Mouse (Mus musculus) neural tube, embryonic 14.5 days (tissue): ENCODE data around the gene Rabl2. TPM values are rescaled to one million over a fixed set of nuclear protein-coding genes. Genes with fewer than 3 reads are reported as not detected.

Source experiments
- ATAC-seq: fragments of 200-750 bp; cut with Nextera tagmentation; 2 replicates; pipeline ENCODE4 v1.8.0; 2017; ENCODE audit warnings: low read depth, mild to moderate bottlenecking, moderate TSS enrichment, moderate library complexity
- H3K27ac ChIP-seq: fragments of 300-500 bp; sonication (generic); 2 replicates; pipeline ENCODE4 v1.5.1; 2014; ENCODE audit warnings: low read depth, mild to moderate bottlenecking, control low read depth, low read length, moderate library complexity, mixed read lengths
- H3K27me3 ChIP-seq: fragments of 300-500 bp; sonication (generic); 2 replicates; pipeline ENCODE4 v1.6.1; 2014; ENCODE audit warnings: low read length; ENCODE audit not compliant: control insufficient read depth, insufficient read depth
- H3K36me3 ChIP-seq: fragments of 300-500 bp; sonication (generic); 2 replicates; pipeline ENCODE4 v1.6.1; 2014; ENCODE audit warnings: low read length, mixed read lengths; ENCODE audit not compliant: control insufficient read depth, insufficient read depth
- H3K4me1 ChIP-seq: fragments of 300-500 bp; sonication (generic); 2 replicates; pipeline ENCODE4 v1.6.1; 2014; ENCODE audit warnings: low read length; ENCODE audit not compliant: control insufficient read depth, insufficient read depth
- H3K4me2 ChIP-seq: fragments of 300-500 bp; sonication (generic); 2 replicates; pipeline ENCODE4 v1.6.1; 2014; ENCODE audit warnings: mild to moderate bottlenecking, low read depth, low read length, control low read depth
- H3K4me3 ChIP-seq: fragments of 300-500 bp; sonication (generic); 2 replicates; pipeline ENCODE4 v1.5.1; 2014; ENCODE audit warnings: low read depth, low read length, control low read depth, mixed read lengths
- H3K9ac ChIP-seq: fragments of 300-500 bp; sonication (generic); replicated peaks from 2 replicates; pipeline ENCODE4 v1.6.1; 2014; ENCODE audit warnings: low read depth, mild to moderate bottlenecking, control low read depth, low read length, mixed read lengths
- H3K9me3 ChIP-seq: fragments of 300-500 bp; sonication (generic); 2 replicates; pipeline ENCODE4 v1.6.1; 2016; ENCODE audit warnings: low read length; ENCODE audit not compliant: control insufficient read depth
- WGBS: fragments of 180-500 bp; shearing (Covaris S2); extraction: QIAGEN DNeasy Blood & Tissue Kit; methylation state at CpG from one replicate; pipeline ENCODE4 v1.1.7; 2014; 5-methylcytosine and 5-hydroxymethylcytosine counted together
- polyA plus RNA-seq: library from polyadenylated mRNA; unstranded; fragments of >200 nt; fragmentation: Nextera tagmentation; extraction: Ambion mirVana; gene quantifications from 2 replicates; pipeline ENCODE4 v1.2.1, GENCODE M21; 2014

Rabl2 gene
- polyA plus RNA-seq, 1 experiment from 2014 or later, result 99.6 TPM

DNA sequence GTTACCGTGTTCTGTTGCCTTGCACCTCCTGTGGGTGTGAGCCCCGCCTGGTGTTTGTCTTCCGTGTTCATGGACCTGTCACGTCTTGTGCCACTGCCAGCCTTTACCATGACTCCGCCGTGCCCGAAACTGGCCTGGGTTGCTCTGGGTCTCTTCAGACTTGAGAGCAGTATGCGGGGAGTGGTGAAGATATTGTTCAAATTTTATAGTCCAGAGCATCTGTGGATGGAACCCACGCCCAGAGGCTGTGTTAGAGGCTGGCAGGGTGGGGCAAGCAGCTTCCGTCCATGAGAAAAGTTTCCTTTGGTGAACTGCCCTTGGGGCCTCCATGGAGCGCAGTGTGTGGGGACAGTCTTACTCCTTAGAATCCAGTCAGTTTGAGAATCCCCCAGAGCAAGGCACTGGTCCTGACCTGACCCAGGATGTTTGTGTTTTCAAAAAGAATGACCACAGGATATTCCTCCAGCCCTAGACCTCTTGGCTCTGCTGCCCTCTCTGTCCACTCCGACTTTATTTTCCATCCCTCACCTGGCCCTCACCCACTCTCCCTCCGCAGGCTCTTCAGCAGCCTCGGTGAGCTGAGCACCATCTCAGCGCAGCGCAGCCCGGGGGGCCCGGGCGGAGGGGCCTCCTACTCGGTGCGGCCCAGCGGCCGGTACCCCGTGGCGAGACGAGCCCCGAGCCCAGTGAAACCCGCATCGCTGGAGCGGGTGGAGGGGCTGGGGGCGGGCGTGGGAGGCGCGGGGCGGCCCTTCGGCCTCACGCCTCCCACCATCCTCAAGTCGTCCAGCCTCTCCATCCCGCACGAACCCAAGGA, 34.3 kb downstream of the Rabl2 start:
- WGBS, result 20% methylated on average over 36 of the region's 40 CpGs
- Histone ChIP-seq H3K36me3 (peaks cover 8% of the 10 kb centered on the region; the same call in 1 of the 2 replicates), H3K4me1 (peaks cover 16% of the 10 kb centered on the region; the same call in 1 of the 2 replicates), H3K9me3 (no peaks in the 10 kb centered on the region), H3K27ac (no peak overlapping the region), H3K9ac (0 out of 2 replicates have a peak overlapping the region, but pooled peaks have one; percentile 11), H3K4me2 (peak overlapping the region; percentile 32; the same call in 1 of the 2 replicates), H3K4me3 (0 out of 2 replicates have a peak overlapping the region, but pooled peaks have one; percentile 4), H3K27me3 (peaks cover 22% of the 10 kb centered on the region)
- ATAC-seq, result no peak

DNA sequence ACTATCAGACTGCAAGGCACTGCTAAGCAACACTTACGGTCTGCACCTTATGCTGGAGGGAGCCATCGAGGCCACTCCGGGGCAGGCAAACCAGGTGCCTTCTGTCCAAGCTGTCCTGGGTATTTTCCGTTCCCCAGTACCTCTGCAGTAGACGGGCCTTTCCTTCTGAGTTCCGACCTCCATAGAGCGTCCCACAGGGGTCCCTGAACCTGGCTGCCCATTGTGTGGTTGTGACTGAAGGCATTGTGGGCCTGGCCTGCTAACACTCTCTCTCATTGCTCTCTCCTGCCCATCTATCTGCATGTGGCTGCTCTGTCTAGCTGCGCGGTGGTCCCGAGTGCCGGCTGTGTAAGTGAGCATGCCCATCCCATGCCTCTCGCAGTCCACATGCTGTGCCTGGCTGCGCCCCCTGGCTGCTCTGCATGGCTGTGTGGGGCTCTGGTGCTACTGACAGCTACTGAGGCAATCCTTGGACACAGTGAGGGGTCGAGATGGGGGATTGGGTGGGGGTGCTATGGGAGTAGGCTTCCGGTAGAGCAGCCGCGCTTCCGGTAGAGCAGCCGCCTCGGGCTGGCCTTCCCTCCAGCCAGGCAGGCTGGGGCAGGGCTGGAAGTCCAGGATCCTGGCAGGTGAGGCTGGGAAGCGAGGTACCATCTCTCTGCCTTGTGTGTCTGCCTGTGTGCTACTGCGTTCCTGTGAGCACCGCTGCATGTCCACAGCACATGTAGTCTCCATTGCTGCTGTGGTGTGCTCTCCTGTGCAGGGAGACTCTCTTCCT, 35.1 kb downstream of the Rabl2 start:
- Histone ChIP-seq H3K9me3 (no peaks in the 10 kb centered on the region), H3K4me2 (peak overlapping the region; percentile 32; the same call in 1 of the 2 replicates), H3K27me3 (peaks cover 22% of the 10 kb centered on the region), H3K4me1 (peaks cover 16% of the 10 kb centered on the region; the same call in 1 of the 2 replicates), H3K27ac (no peak overlapping the region), H3K4me3 (0 out of 2 replicates have a peak overlapping the region, but pooled peaks have one; percentile 4), H3K9ac (no peak overlapping the region), H3K36me3 (peaks cover 8% of the 10 kb centered on the region; the same call in 1 of the 2 replicates)
- ATAC-seq, result peak; percentile 83; the same call in 1 of the 2 replicates
- 24% methylated on average over 23 of the region's 23 CpGs for WGBS

DNA sequence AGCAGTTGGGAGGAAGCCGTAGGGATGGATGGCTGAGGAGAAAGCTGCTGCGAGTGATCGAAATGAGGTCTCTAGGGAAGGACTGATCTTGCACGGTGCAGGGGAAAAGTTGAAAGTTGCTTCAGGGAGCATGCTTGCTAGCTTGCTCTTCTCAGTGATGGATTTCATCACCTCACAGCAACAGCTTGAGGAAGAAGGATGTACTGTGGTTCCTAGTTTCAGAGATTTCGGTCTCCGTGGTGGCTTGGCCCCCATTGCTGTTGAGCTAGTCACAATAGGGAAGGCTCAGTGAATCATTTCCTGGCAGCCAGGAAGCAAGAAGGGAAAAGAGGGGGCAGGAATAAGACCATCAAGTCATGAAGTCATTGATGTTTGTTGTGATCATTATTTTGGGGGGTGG, 36.1 kb downstream of the Rabl2 start:
- H3K4me3 ChIP-seq, result no peak overlapping the region
- WGBS, result 93% methylated on average over 6 of the region's 6 CpGs
- peaks cover 22% of the 10 kb centered on the region for H3K27me3 ChIP-seq
- no peak overlapping the region for H3K4me2 ChIP-seq
- peaks cover 16% of the 10 kb centered on the region; the same call in 1 of the 2 replicates for H3K4me1 ChIP-seq
- peaks cover 8% of the 10 kb centered on the region; the same call in 1 of the 2 replicates for H3K36me3 ChIP-seq
- H3K9ac ChIP-seq, result no peak overlapping the region
- ATAC-seq, result no peak
- no peaks in the 10 kb centered on the region for H3K9me3 ChIP-seq
- H3K27ac ChIP-seq, result no peak overlapping the region

DNA sequence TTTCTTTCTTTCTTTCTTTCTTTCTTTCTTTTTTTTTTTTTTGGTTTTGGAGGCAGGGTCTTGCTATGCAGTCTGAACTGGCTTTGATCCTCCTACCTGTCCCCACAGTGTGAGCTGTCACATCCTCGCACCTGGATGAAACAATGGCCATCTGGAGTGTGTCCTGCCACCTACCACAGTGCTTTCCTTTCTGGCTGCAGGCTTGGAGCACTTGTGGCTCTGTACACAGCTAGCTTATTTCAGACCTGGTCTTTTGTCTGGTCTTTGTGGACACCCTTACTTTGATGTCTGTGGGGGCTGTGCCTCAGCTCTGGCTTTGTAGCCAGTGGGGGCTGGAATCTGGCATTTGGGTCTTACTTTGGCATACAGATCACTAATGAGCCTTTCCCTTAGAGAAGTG, 40.0 kb downstream of the Rabl2 start:
- H3K4me2 ChIP-seq, result no peak overlapping the region
- H3K4me1 ChIP-seq, result peaks cover 17% of the 10 kb centered on the region; the same call in 1 of the 2 replicates
- H3K27me3 ChIP-seq, result peaks cover 4% of the 10 kb centered on the region
- 82% methylated on average over 1 of the region's 1 CpGs for WGBS
- H3K27ac ChIP-seq, result no peak overlapping the region
- no peaks in the 10 kb centered on the region for H3K9me3 ChIP-seq
- peaks cover 12% of the 10 kb centered on the region; the same call in 1 of the 2 replicates for H3K36me3 ChIP-seq
- no peak for ATAC-seq
- no peak overlapping the region for H3K4me3 ChIP-seq
- no peak overlapping the region for H3K9ac ChIP-seq

DNA sequence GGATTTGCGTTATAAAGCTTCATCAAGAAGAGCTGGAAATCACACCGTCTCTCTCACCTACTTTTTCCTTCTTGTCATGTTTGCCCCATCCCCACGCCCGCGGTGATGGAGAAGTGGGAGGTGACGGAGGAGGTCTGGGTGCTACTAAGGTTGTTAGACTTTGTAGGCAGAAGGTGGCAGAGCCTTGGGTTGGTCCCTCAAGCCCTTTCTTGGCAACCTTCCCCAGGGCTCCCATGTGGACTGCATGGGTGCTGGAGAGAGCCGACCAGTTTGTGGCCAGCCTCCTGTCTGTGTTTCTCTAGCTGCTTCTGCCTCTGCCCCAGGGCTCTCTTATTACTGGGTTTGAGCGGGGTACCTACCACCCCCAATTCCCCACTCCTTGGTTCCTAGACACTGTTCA, 41.2 kb downstream of the Rabl2 start:
- no peak overlapping the region for H3K4me2 ChIP-seq
- no peak overlapping the region for H3K9ac ChIP-seq
- 97% methylated on average over 8 of the region's 8 CpGs for WGBS
- no peak for ATAC-seq
- peaks cover 4% of the 10 kb centered on the region for H3K27me3 ChIP-seq
- no peaks in the 10 kb centered on the region for H3K9me3 ChIP-seq
- H3K36me3 ChIP-seq, result peaks cover 15% of the 10 kb centered on the region
- H3K4me1 ChIP-seq, result peaks cover 13% of the 10 kb centered on the region; the same call in 1 of the 2 replicates
- no peak overlapping the region for H3K4me3 ChIP-seq
- no peak overlapping the region for H3K27ac ChIP-seq

DNA sequence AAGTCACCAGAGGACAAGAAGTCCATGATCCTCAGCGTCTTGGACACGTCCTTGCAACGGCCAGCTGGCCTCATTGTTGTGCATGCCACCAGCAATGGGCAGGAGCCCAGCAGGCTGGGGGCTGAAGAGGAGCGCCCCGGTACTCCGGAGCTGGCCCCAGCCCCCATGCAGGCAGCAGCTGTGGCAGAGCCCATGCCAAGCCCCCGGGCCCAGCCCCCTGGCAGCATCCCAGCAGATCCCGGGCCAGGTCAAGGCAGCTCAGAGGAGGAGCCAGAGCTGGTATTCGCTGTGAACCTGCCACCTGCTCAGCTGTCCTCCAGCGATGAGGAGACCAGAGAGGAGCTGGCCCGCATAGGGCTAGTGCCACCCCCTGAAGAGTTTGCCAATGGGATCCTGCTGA, 42.9 kb downstream of the Rabl2 start:
- ATAC-seq, result peak; percentile 75
- Histone ChIP-seq H3K4me1 (peaks cover 13% of the 10 kb centered on the region; the same call in 1 of the 2 replicates), H3K4me3 (no peak overlapping the region), H3K9ac (no peak overlapping the region), H3K27ac (no peak overlapping the region), H3K27me3 (no peaks in the 10 kb centered on the region), H3K4me2 (peak overlapping the region; percentile 34; the same call in 1 of the 2 replicates), H3K36me3 (peaks cover 18% of the 10 kb centered on the region), H3K9me3 (no peaks in the 10 kb centered on the region)
- WGBS, result 24% methylated on average over 11 of the region's 11 CpGs

DNA sequence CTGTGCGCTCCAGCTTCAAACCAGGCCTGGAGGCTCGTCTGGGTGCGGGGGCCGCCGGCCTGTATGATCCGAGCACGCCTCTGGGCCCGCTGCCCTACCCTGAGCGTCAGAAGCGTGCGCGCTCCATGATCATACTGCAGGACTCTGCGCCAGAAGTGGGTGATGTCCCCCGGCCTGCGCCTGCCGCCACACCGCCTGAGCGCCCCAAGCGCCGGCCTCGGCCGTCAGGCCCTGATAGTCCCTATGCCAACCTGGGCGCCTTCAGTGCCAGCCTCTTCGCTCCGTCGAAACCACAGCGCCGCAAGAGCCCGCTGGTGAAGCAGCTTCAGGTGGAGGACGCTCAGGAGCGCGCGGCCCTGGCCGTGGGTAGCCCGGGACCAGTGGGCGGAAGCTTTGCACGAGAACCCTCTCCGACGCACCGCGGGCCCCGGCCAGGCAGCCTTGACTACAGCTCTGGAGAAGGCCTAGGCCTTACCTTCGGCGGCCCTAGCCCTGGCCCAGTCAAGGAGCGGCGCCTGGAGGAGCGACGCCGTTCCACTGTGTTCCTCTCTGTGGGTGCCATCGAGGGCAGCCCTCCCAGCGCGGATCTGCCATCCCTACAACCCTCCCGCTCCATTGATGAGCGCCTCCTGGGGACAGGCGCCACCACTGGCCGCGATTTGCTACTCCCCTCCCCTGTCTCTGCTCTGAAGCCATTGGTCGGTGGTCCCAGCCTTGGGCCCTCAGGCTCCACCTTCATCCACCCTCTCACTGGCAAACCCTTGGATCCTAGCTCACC, 43.7 kb downstream of the Rabl2 start:
- H3K36me3 ChIP-seq, result peaks cover 19% of the 10 kb centered on the region
- peak overlapping the region; percentile 18; the same call in 1 of the 2 replicates for H3K9ac ChIP-seq
- WGBS, result 13% methylated on average over 58 of the region's 58 CpGs
- H3K27ac ChIP-seq, result no peak overlapping the region
- peak overlapping the region; percentile 22 for H3K4me3 ChIP-seq
- ATAC-seq, result peak; percentile 72
- H3K27me3 ChIP-seq, result no peaks in the 10 kb centered on the region
- peak overlapping the region; percentile 34 for H3K4me2 ChIP-seq
- H3K9me3 ChIP-seq, result no peaks in the 10 kb centered on the region
- H3K4me1 ChIP-seq, result peaks cover 13% of the 10 kb centered on the region; the same call in 1 of the 2 replicates

DNA sequence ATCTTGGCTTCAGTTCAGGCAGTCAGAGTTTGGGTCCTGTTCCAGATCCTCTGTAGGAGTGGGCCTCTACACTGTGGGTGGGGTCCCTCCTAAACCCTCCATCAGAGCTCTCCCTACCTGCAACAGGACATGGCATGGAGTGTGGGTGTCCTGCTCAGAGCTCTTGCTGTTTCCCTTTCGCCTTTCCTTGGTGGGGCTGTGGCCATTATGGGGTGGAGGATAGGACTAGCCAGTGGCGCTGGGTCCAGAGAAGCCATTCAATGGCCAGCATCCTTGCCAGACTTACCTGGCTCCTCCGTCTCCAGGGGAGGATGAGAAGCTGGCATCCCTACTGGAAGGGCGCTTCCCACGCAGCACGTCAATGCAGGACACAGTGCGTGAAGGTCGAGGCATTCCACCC, 44.4 kb downstream of the Rabl2 start:
- peaks cover 13% of the 10 kb centered on the region; the same call in 1 of the 2 replicates for H3K4me1 ChIP-seq
- H3K27ac ChIP-seq, result no peak overlapping the region
- no peaks in the 10 kb centered on the region for H3K27me3 ChIP-seq
- H3K4me2 ChIP-seq, result no peak overlapping the region
- no peaks in the 10 kb centered on the region for H3K9me3 ChIP-seq
- H3K36me3 ChIP-seq, result peaks cover 15% of the 10 kb centered on the region; the same call in 1 of the 2 replicates
- no peak overlapping the region for H3K9ac ChIP-seq
- 51% methylated on average over 8 of the region's 8 CpGs for WGBS
- peak; percentile 3; the same call in 1 of the 2 replicates for ATAC-seq
- H3K4me3 ChIP-seq, result no peak overlapping the region
